Mouse (Mus musculus): Measurements from ENCODE around the gene Ptbp1.

GRCm38 (mm10) chr10:79846553-79846952 is 7.7 kb upstream of the Ptbp1 start:
- TF ChIP-seq EP300 (IDR thresholded peaks at IDR 0.05; ENCODE audit: low read depth) (no peak), CTCF (IDR thresholded peaks at IDR 0.05; ENCODE audit: low read depth) (no peak)
